Mouse (Mus musculus) liver, embryonic 14.5 days (tissue): ENCODE measurements around the gene Hormad1. TPM values are rescaled to one million over a fixed set of nuclear protein-coding genes. Genes with fewer than 3 reads are reported as not detected.
A peak's percentile ranks its signal among the peaks of the same experiment; 100 is the strongest.

Experiments
- ATAC-seq: fragments of 200-750 bp; cut with Nextera tagmentation; 2 replicates; pipeline ENCODE4 v1.8.0; 2017; ENCODE audit warnings: moderate number of reproducible peaks, mild to moderate bottlenecking, moderate library complexity; ENCODE audit not compliant: insufficient read depth
- DNase-seq, 3 experiments: peaks; one replicate each; pipeline ENCODE4 v3.0.0-alpha.2; 2012 to 2013; ENCODE audit warnings: low read depth in 3 of 3, low spot score in 3 of 3
- H3K27ac ChIP-seq: fragments of 300-500 bp; sonication (generic); 2 replicates; pipeline ENCODE4 v1.5.1; 2014; ENCODE audit warnings: moderate library complexity, mild to moderate bottlenecking, control low read depth, inconsistent platforms
- H3K27me3 ChIP-seq: fragments of 300-500 bp; sonication (generic); 2 replicates; pipeline ENCODE4 v1.6.1; 2014; ENCODE audit warnings: mild to moderate bottlenecking, low read length, moderate library complexity; ENCODE audit not compliant: control insufficient read depth, insufficient read depth
- H3K36me3 ChIP-seq: fragments of 300-500 bp; sonication (generic); replicated peaks from 2 replicates; pipeline ENCODE4 v1.6.1; 2014; ENCODE audit warnings: low read depth; ENCODE audit not compliant: control insufficient read depth, insufficient read depth
- H3K4me1 ChIP-seq, 2 experiments: fragments of 200-500 bp in 1 of 2; fragments of 300-500 bp in 1 of 2; sonication (generic) in 1 of 2; replicated peaks; 2 replicates each; pipeline ENCODE4 v1.6.1; 2012 to 2014; ENCODE audit warnings: antibody characterized with exemption in 1 of 2, inconsistent platforms in 1 of 2, low read length in 1 of 2; ENCODE audit not compliant: control insufficient read depth in 2 of 2, insufficient read depth in 2 of 2
- H3K4me2 ChIP-seq: fragments of 300-500 bp; sonication (generic); 2 replicates; pipeline ENCODE4 v1.6.1; 2014; ENCODE audit warnings: low read depth, mild to moderate bottlenecking, control low read depth, moderate library complexity
- H3K4me3 ChIP-seq, 2 experiments: fragments of 200-500 bp in 1 of 2; fragments of 300-500 bp in 1 of 2; sonication (generic) in 1 of 2; 2 replicates each; pipeline ENCODE4 v1.5.1; 2012 to 2014; ENCODE audit warnings: low read depth in 2 of 2, low read length in 2 of 2, mild to moderate bottlenecking in 2 of 2, control low read depth in 1 of 2, inconsistent platforms in 1 of 2, moderate library complexity in 1 of 2; ENCODE audit not compliant: insufficient read depth in 1 of 2
- H3K9ac ChIP-seq: fragments of 300-500 bp; sonication (generic); replicated peaks from 2 replicates; pipeline ENCODE4 v1.6.1; 2014; ENCODE audit warnings: mild to moderate bottlenecking, control low read depth, moderate library complexity
- H3K9me3 ChIP-seq: fragments of 300-500 bp; sonication (generic); 2 replicates; pipeline ENCODE4 v1.6.1; 2016; ENCODE audit warnings: low read length, mixed read lengths; ENCODE audit not compliant: control insufficient read depth
- CTCF ChIP-seq: IDR thresholded peaks from 2 replicates; pipeline ENCODE4 v1.5.1; 2016; ENCODE audit warnings: antibody characterized with exemption, low read depth, control low read depth
- EP300 ChIP-seq: IDR thresholded peaks from 2 replicates; pipeline ENCODE4 v1.6.1; 2016; ENCODE audit warnings: antibody characterized with exemption, low read depth
- WGBS: fragments of 180-500 bp; shearing (Covaris S2); extraction: QIAGEN DNeasy Blood & Tissue Kit; methylation state at CpG from one replicate; pipeline ENCODE4 v1.1.7; 2014; ENCODE audit not compliant: insufficient replicate concordance; 5-methylcytosine and 5-hydroxymethylcytosine counted together
- polyA plus RNA-seq, 2 experiments: library from polyadenylated mRNA; depleted of rRNA in 1 of 2; stranded (reverse) in 1 of 2; unstranded in 1 of 2; fragments of >200 nt; fragmentation: Nextera tagmentation in 1 of 2; extraction: Ambion mirVana in 1 of 2; gene quantifications; 2 replicates each; pipeline versions ENCODE4 v1.2.1 to v1.2.3; 2012 to 2014

The Hormad1 gene
- polyA plus RNA-seq, 2 experiments, result 0.06 TPM; not detected in 1

GRCm38 (mm10) chr3:95630856-95631255 is 71.4 kb downstream of the Hormad1 start:
- H3K9me3 ChIP-seq, result no peaks in the 10 kb centered on the region
- no peak overlapping the region for H3K4me2 ChIP-seq
- H3K9ac ChIP-seq, result no peak overlapping the region
- TF ChIP-seq EP300, result no peak
- TF ChIP-seq CTCF, result no peak
- DNase-seq (no peak), ATAC-seq (no peak)
- H3K4me3 ChIP-seq, result no peak overlapping the region
- H3K4me1 ChIP-seq, result peaks cover 5 to 8% of the 10 kb centered on the region in 2 experiments
- no peak overlapping the region for H3K27ac ChIP-seq
- peaks cover 92% of the 10 kb centered on the region for H3K36me3 ChIP-seq
- no peaks in the 10 kb centered on the region for H3K27me3 ChIP-seq
- WGBS, result 63% methylated on average over 3 of the region's 3 CpGs

DNA sequence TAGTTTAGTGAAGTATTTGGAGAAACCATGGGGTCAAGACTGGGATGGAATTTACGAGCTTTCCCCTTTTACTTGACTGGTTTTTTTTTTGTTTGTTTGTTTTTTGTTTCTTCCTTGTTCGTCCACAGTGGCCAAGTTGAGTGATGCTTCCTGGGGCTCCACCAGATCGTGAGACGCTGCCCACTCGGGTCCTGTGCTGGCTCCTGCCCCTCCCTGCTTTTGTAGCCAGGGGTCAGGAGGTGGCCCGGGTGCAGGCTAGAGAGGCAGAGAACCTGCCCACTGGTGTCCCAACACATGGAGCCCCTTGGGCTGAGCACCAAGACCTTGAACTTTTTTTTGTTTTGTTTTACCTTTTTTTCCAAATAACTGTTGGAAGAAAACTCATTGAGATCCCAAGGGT is 71.8 kb downstream of the Hormad1 start:
- H3K27ac ChIP-seq, result no peak overlapping the region; the same call in 1 of the 2 replicates
- H3K9me3 ChIP-seq, result no peaks in the 10 kb centered on the region
- ATAC-seq, result no peak
- H3K36me3 ChIP-seq, result peaks cover 95% of the 10 kb centered on the region
- no peak overlapping the region for H3K9ac ChIP-seq
- H3K27me3 ChIP-seq, result no peaks in the 10 kb centered on the region
- H3K4me2 ChIP-seq, result no peak overlapping the region
- H3K4me1 ChIP-seq, result peaks cover under 1 to 7% of the 10 kb centered on the region in 2 experiments; a peak in 3 of 4 replicates
- WGBS, result 72% methylated on average over 6 of the region's 6 CpGs
- TF ChIP-seq CTCF, result no peak
- TF ChIP-seq EP300, result no peak
- no peak overlapping the region for H3K4me3 ChIP-seq
- DNase-seq, result no peak

GRCm38 (mm10) chr3:95632648-95633588 is 73.4 kb downstream of the Hormad1 start:
- 75% methylated on average over 12 of the region's 12 CpGs for WGBS
- no peak overlapping the region for H3K9ac ChIP-seq
- no peaks in the 10 kb centered on the region for H3K27me3 ChIP-seq
- no peak overlapping the region for H3K4me3 ChIP-seq
- peaks cover 0 to 9% of the 10 kb centered on the region in 2 experiments; a peak in 1 of 4 replicates for H3K4me1 ChIP-seq
- ATAC-seq (0 out of 2 replicates have a peak, but pooled peaks have one; percentile 8), DNase-seq (no peak)
- H3K4me2 ChIP-seq, result no peak overlapping the region
- no peak overlapping the region for H3K27ac ChIP-seq
- no peaks in the 10 kb centered on the region for H3K9me3 ChIP-seq
- H3K36me3 ChIP-seq, result peaks cover 85% of the 10 kb centered on the region
- no peak for TF ChIP-seq EP300
- TF ChIP-seq CTCF, result peak; percentile 66

DNA sequence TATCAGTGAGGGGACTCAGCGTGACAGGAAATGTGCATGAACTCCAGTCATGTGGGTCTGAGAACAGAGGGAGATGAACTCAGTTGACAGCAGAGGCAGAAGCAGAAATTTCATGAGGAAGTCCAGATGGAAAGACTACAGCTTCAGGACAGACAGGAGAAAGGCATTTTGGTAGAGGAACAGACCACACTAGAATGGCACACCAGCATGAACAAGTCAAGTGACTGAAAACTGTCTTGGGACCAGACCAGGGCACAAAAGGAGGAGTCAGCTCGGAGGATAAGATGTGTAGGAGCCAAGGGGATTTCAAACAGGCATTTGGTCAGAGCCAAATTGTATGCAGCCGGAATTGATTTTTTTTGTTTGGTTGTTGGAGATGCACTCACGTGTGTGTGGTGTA is 76.2 kb downstream of the Hormad1 start:
- H3K9me3 ChIP-seq, result no peaks in the 10 kb centered on the region
- TF ChIP-seq CTCF (no peak), EP300 (no peak)
- no peak overlapping the region; the same call in 1 of the 2 replicates for H3K9ac ChIP-seq
- H3K4me3 ChIP-seq, result no peak overlapping the region
- DNase-seq, result no peak
- ATAC-seq, result peak; percentile 6; the same call in 1 of the 2 replicates
- H3K36me3 ChIP-seq, result peaks cover 57% of the 10 kb centered on the region
- 77% methylated on average over 4 of the region's 4 CpGs for WGBS
- H3K27me3 ChIP-seq, result no peaks in the 10 kb centered on the region
- H3K27ac ChIP-seq, result no peak overlapping the region
- H3K4me1 ChIP-seq, result peaks cover 10 to 13% of the 10 kb centered on the region in 2 experiments
- H3K4me2 ChIP-seq, result no peak overlapping the region

- no peak for TF ChIP-seq EP300
- TF ChIP-seq CTCF, result no peak
- 70% methylated on average over 4 of the region's 4 CpGs for WGBS
- peaks cover 53% of the 10 kb centered on the region for H3K36me3 ChIP-seq
- peaks cover 10 to 13% of the 10 kb centered on the region in 2 experiments for H3K4me1 ChIP-seq
- H3K27me3 ChIP-seq, result no peaks in the 10 kb centered on the region
- H3K4me2 ChIP-seq, result no peak overlapping the region
- no peak overlapping the region for H3K4me3 ChIP-seq
- DNase-seq, result no peak
- no peak overlapping the region; the same call in 1 of the 2 replicates for H3K27ac ChIP-seq
- no peak overlapping the region for H3K9ac ChIP-seq
- no peaks in the 10 kb centered on the region for H3K9me3 ChIP-seq
- ATAC-seq, result peak; percentile 44; the same call in 1 of the 2 replicates
Observed at GRCm38 (mm10) chr3:95636072-95636471, 76.6 kb downstream of the Hormad1 start.

Other genes starting within 250 kb of the Hormad1 start
- 55.1 and 63.8 TPM in 2 replicates for gene Cers2, start 244.9 kb upstream of the Hormad1 start, polyA plus RNA-seq (2012; rRNA removed)
- gene Cers2, start 244.9 kb upstream of the Hormad1 start, polyA plus RNA-seq (2014; fragmentation: Nextera tagmentation; extraction: Ambion mirVana), result 80.2 and 88.2 TPM in 2 replicates
- 11.2 and 14.1 TPM in 2 replicates for gene Setdb1, start 202.5 kb upstream of the Hormad1 start, polyA plus RNA-seq (2012; rRNA removed)
- gene Setdb1, start 202.5 kb upstream of the Hormad1 start, polyA plus RNA-seq (2014; fragmentation: Nextera tagmentation; extraction: Ambion mirVana), result 13.4 and 15.2 TPM in 2 replicates
- gene 4930558C23Rik, start 156.8 kb upstream of the Hormad1 start, polyA plus RNA-seq (2012; rRNA removed), result not detected in 2 replicates
- gene 4930558C23Rik, start 156.8 kb upstream of the Hormad1 start, polyA plus RNA-seq (2014; fragmentation: Nextera tagmentation; extraction: Ambion mirVana), result not detected in 2 replicates
- 9.9 and 11.3 TPM in 2 replicates for gene Arnt, start 125.3 kb upstream of the Hormad1 start, polyA plus RNA-seq (2012; rRNA removed)
- 10.2 and 10.9 TPM in 2 replicates for gene Arnt, start 125.3 kb upstream of the Hormad1 start, polyA plus RNA-seq (2014; fragmentation: Nextera tagmentation; extraction: Ambion mirVana)
- 0.54 and 0.92 TPM in 2 replicates for gene Ctsk, start 60.4 kb upstream of the Hormad1 start, polyA plus RNA-seq (2012; rRNA removed)
- gene Ctsk, start 60.4 kb upstream of the Hormad1 start, polyA plus RNA-seq (2014; fragmentation: Nextera tagmentation; extraction: Ambion mirVana), result 1.1 and 1.3 TPM in 2 replicates
- gene Ctss, start 32.9 kb upstream of the Hormad1 start, polyA plus RNA-seq (2012; rRNA removed), result 9.8 and 16.1 TPM in 2 replicates
- gene Ctss, start 32.9 kb upstream of the Hormad1 start, polyA plus RNA-seq (2014; fragmentation: Nextera tagmentation; extraction: Ambion mirVana), result 27.1 and 27.7 TPM in 2 replicates
- 10.9 and 17.1 TPM in 2 replicates for gene Golph3l, start 29.3 kb downstream of the Hormad1 start, polyA plus RNA-seq (2012; rRNA removed)
- 32.6 and 38.5 TPM in 2 replicates for gene Golph3l, start 29.3 kb downstream of the Hormad1 start, polyA plus RNA-seq (2014; fragmentation: Nextera tagmentation; extraction: Ambion mirVana)
- gene Ensa, start 65.3 kb downstream of the Hormad1 start, polyA plus RNA-seq (2012; rRNA removed), result 10.2 and 14.9 TPM in 2 replicates
- gene Ensa, start 65.3 kb downstream of the Hormad1 start, polyA plus RNA-seq (2014; fragmentation: Nextera tagmentation; extraction: Ambion mirVana), result 26.8 and 27.1 TPM in 2 replicates
- gene Mcl1, start 99.1 kb downstream of the Hormad1 start, polyA plus RNA-seq (2012; rRNA removed), result 26.6 and 34.6 TPM in 2 replicates
- gene Mcl1, start 99.1 kb downstream of the Hormad1 start, polyA plus RNA-seq (2014; fragmentation: Nextera tagmentation; extraction: Ambion mirVana), result 39.2 and 45.0 TPM in 2 replicates
- gene Adamtsl4, start 128.2 kb downstream of the Hormad1 start, polyA plus RNA-seq (2012; rRNA removed), result 0.12 and 0.43 TPM in 2 replicates
- gene Adamtsl4, start 128.2 kb downstream of the Hormad1 start, polyA plus RNA-seq (2014; fragmentation: Nextera tagmentation; extraction: Ambion mirVana), result 0.17 and 0.47 TPM in 2 replicates
- 9.3 and 9.8 TPM in 2 replicates for gene Ecm1, start 179.9 kb downstream of the Hormad1 start, polyA plus RNA-seq (2012; rRNA removed)
- 10.2 and 12.9 TPM in 2 replicates for gene Ecm1, start 179.9 kb downstream of the Hormad1 start, polyA plus RNA-seq (2014; fragmentation: Nextera tagmentation; extraction: Ambion mirVana)
- 14.5 and 19.9 TPM in 2 replicates for gene Tars2, start 200.5 kb downstream of the Hormad1 start, polyA plus RNA-seq (2012; rRNA removed)
- gene Tars2, start 200.5 kb downstream of the Hormad1 start, polyA plus RNA-seq (2014; fragmentation: Nextera tagmentation; extraction: Ambion mirVana), result 37.1 and 39.9 TPM in 2 replicates